Mouse (Mus musculus) MEL (cell line): ENCODE results near the gene Afap1l2. TPM values are rescaled to one million over a fixed set of nuclear protein-coding genes. Genes with fewer than 3 reads are reported as not detected.

ENCODE experiments used
- DNase-seq: peaks from one replicate; pipeline ENCODE4 v3.0.0; 2011; ENCODE audit warnings: low read depth, low spot score
- H3K27ac ChIP-seq: 2 replicates; pipeline ENCODE4 v1.5.1; 2012; ENCODE audit warnings: low read depth, mild to moderate bottlenecking, control low read depth, low read length, moderate library complexity; ENCODE audit not compliant: control insufficient read depth
- H3K27me3 ChIP-seq, 2 experiments: fragments of 150-350 bp in 1 of 2; sonication (generic) in 1 of 2; 2 replicates each; pipeline ENCODE4 v1.6.1; 2012; ENCODE audit warnings: low read length in 2 of 2, mild to moderate bottlenecking in 2 of 2, improper control_type of control experiment in 1 of 2, moderate library complexity in 1 of 2; ENCODE audit not compliant: insufficient read depth in 2 of 2, control insufficient read depth in 1 of 2
- H3K36me3 ChIP-seq, 2 experiments: 2 replicates each; pipeline ENCODE4 v1.6.1; 2012 to 2014; ENCODE audit warnings: low read length in 2 of 2, improper control_type of control experiment in 1 of 2, inconsistent platforms in 1 of 2, mild to moderate bottlenecking in 1 of 2; ENCODE audit not compliant: insufficient read depth in 2 of 2, control insufficient read depth in 1 of 2
- H3K4me1 ChIP-seq, 2 experiments: fragments of 150-350 bp in 1 of 2; sonication (generic) in 1 of 2; 2 replicates each; pipeline ENCODE4 v1.6.1; 2012; ENCODE audit warnings: low read length in 2 of 2, improper control_type of control experiment in 1 of 2, mild to moderate bottlenecking in 1 of 2; ENCODE audit not compliant: insufficient read depth in 2 of 2, control insufficient read depth in 1 of 2
- H3K4me3 ChIP-seq, 2 experiments: fragments of 150-350 bp in 1 of 2; sonication (generic) in 1 of 2; 2 replicates each; pipeline ENCODE4 v1.5.1; 2012; ENCODE audit warnings: low read depth in 2 of 2, low read length in 2 of 2, mild to moderate bottlenecking in 2 of 2, moderate library complexity in 2 of 2, control low read depth in 1 of 2, improper control_type of control experiment in 1 of 2; ENCODE audit not compliant: control insufficient read depth in 1 of 2, insufficient read depth in 1 of 2
- H3K79me2 ChIP-seq: 2 replicates; pipeline ENCODE4 v1.6.1; 2012; ENCODE audit warnings: mild to moderate bottlenecking, low read length, moderate library complexity; ENCODE audit not compliant: control insufficient read depth, poor library complexity, insufficient read depth
- H3K9ac ChIP-seq: 2 replicates; pipeline ENCODE4 v1.6.1; 2012; ENCODE audit warnings: low read depth, mild to moderate bottlenecking, control low read depth, low read length, moderate library complexity; ENCODE audit not compliant: control insufficient read depth, poor library complexity, severe bottlenecking
- H3K9me3 ChIP-seq: fragments of 150-350 bp; sonication (generic); replicated peaks from 2 replicates; pipeline ENCODE4 v1.6.1; 2012; ENCODE audit warnings: mild to moderate bottlenecking, low read length, improper control_type of control experiment, moderate library complexity; ENCODE audit not compliant: insufficient read depth
- BHLHE40 ChIP-seq: IDR thresholded peaks from 2 replicates; pipeline ENCODE4 v1.6.1; 2012; ENCODE audit warnings: low read depth, mild to moderate bottlenecking, inconsistent platforms, low read length, improper control_type of control experiment, borderline replicate concordance
- CHD2 ChIP-seq: IDR thresholded peaks from 2 replicates; pipeline ENCODE4 v1.6.1; 2011; ENCODE audit warnings: low read length, improper control_type of control experiment
- CTCF ChIP-seq, 3 experiments: IDR thresholded peaks in 2 of 3; conservative IDR thresholded peaks in 1 of 3; 2 replicates each; pipeline ENCODE4 v1.5.1; 2011 to 2012; ENCODE audit warnings: low read length in 3 of 3, low read depth in 2 of 3, mild to moderate bottlenecking in 2 of 3, improper control_type of control experiment in 1 of 3, inconsistent platforms in 1 of 3, mixed read lengths in 1 of 3, moderate library complexity in 1 of 3; ENCODE audit not compliant: control insufficient read depth in 1 of 3, insufficient read depth in 1 of 3, poor library complexity in 1 of 3, severe bottlenecking in 1 of 3
- ELF1 ChIP-seq: IDR thresholded peaks from 2 replicates; pipeline ENCODE4 v1.6.1; 2014; ENCODE audit warnings: low read depth, mild to moderate bottlenecking, inconsistent platforms, low read length, improper control_type of control experiment, moderate library complexity
- EP300 ChIP-seq, 2 experiments: IDR thresholded peaks; 2 replicates each; pipeline ENCODE4 v1.6.1; 2011; ENCODE audit warnings: improper control_type of control experiment in 2 of 2, low read length in 2 of 2, low read depth in 1 of 2, mild to moderate bottlenecking in 1 of 2
- ETS1 ChIP-seq: IDR thresholded peaks from 2 replicates; pipeline ENCODE4 v1.6.1; 2012; ENCODE audit warnings: low read depth, mild to moderate bottlenecking, inconsistent platforms, low read length, improper control_type of control experiment, moderate library complexity
- GABPA ChIP-seq: IDR thresholded peaks from 2 replicates; pipeline ENCODE4 v1.6.1; 2012; ENCODE audit warnings: low read depth, mild to moderate bottlenecking, inconsistent platforms, low read length, improper control_type of control experiment, moderate library complexity
- GATA1 ChIP-seq: IDR thresholded peaks from 2 replicates; pipeline ENCODE4 v1.6.1; 2011; ENCODE audit warnings: low read depth, low read length, improper control_type of control experiment
- HCFC1 ChIP-seq: IDR thresholded peaks from 2 replicates; pipeline ENCODE4 v1.6.1; 2012; ENCODE audit warnings: low read depth, mild to moderate bottlenecking, inconsistent platforms, low read length, improper control_type of control experiment, moderate library complexity
- JUND ChIP-seq: IDR thresholded peaks from 2 replicates; pipeline ENCODE4 v1.6.1; 2011; ENCODE audit warnings: low read depth, mild to moderate bottlenecking, improper control_type of control experiment, low read length
- KAT2A ChIP-seq: conservative IDR thresholded peaks from 2 replicates; pipeline ENCODE4 v1.6.1; 2012; ENCODE audit warnings: low read depth, low read length, improper control_type of control experiment, inconsistent platforms
- MAX ChIP-seq: IDR thresholded peaks from 2 replicates; pipeline ENCODE4 v1.6.1; 2011; ENCODE audit warnings: low read length, improper control_type of control experiment
- MAZ ChIP-seq: IDR thresholded peaks from 2 replicates; pipeline ENCODE4 v1.6.1; 2012; ENCODE audit warnings: low read depth, mild to moderate bottlenecking, inconsistent platforms, low read length, improper control_type of control experiment
- MEF2A ChIP-seq: IDR thresholded peaks from 2 replicates; pipeline ENCODE4 v1.6.1; 2014; ENCODE audit warnings: low read depth, mild to moderate bottlenecking, inconsistent platforms, low read length, improper control_type of control experiment; ENCODE audit not compliant: poor library complexity, insufficient replicate concordance, severe bottlenecking; ENCODE audit errors: extremely low read depth
- MXI1 ChIP-seq: IDR thresholded peaks from 2 replicates; pipeline ENCODE4 v1.6.1; 2011; ENCODE audit warnings: mild to moderate bottlenecking, low read depth, low read length, improper control_type of control experiment
- MYB ChIP-seq: IDR thresholded peaks from 2 replicates; pipeline ENCODE4 v1.6.1; 2011; ENCODE audit warnings: mild to moderate bottlenecking, low read depth, low read length, improper control_type of control experiment
- MYC ChIP-seq: IDR thresholded peaks from 2 replicates; pipeline ENCODE4 v1.6.1; 2011; ENCODE audit warnings: low read depth, mild to moderate bottlenecking, low read length, improper control_type of control experiment, moderate library complexity
- NELFE ChIP-seq: IDR thresholded peaks from 2 replicates; pipeline ENCODE4 v1.6.1; 2011; ENCODE audit warnings: low read depth, low read length, improper control_type of control experiment
- POLR2A ChIP-seq, 2 experiments: IDR thresholded peaks; 2 replicates each; pipeline ENCODE4 v1.6.1; 2011 to 2012; ENCODE audit warnings: low read length in 2 of 2, mild to moderate bottlenecking in 2 of 2, control low read depth in 1 of 2, improper control_type of control experiment in 1 of 2, low read depth in 1 of 2, moderate library complexity in 1 of 2; ENCODE audit not compliant: control insufficient read depth in 1 of 2, insufficient read depth in 1 of 2, poor library complexity in 1 of 2
- SMC3 ChIP-seq: IDR thresholded peaks from 2 replicates; pipeline ENCODE4 v1.6.1; 2011; ENCODE audit warnings: low read depth, low read length, improper control_type of control experiment
- TAL1 ChIP-seq: IDR thresholded peaks from 2 replicates; pipeline ENCODE4 v1.6.1; 2012; ENCODE audit warnings: mild to moderate bottlenecking, inconsistent platforms, low read length, moderate library complexity, mixed read lengths
- TBP ChIP-seq: IDR thresholded peaks from 2 replicates; pipeline ENCODE4 v1.8.0; 2011; ENCODE audit warnings: low read depth, low read length, improper control_type of control experiment
- UBTF ChIP-seq: IDR thresholded peaks from 2 replicates; pipeline ENCODE4 v1.6.1; 2012; ENCODE audit warnings: low read depth, mild to moderate bottlenecking, inconsistent platforms, low read length, improper control_type of control experiment, moderate library complexity, borderline replicate concordance; ENCODE audit not compliant: insufficient read depth
- USF1 ChIP-seq: IDR thresholded peaks from 2 replicates; pipeline ENCODE4 v1.6.1; 2014; ENCODE audit warnings: low read depth, mild to moderate bottlenecking, inconsistent platforms, low read length, improper control_type of control experiment, moderate library complexity
- ZMIZ1 ChIP-seq: IDR thresholded peaks from 2 replicates; pipeline ENCODE4 v1.6.1; 2012; ENCODE audit warnings: low read depth, mild to moderate bottlenecking, inconsistent platforms, low read length, improper control_type of control experiment, moderate library complexity
- ZNF384 ChIP-seq: IDR thresholded peaks from 2 replicates; pipeline ENCODE4 v1.6.1; 2012; ENCODE audit warnings: low read depth, mild to moderate bottlenecking, inconsistent platforms, low read length, improper control_type of control experiment
- polyA plus RNA-seq, 2 experiments: library from polyadenylated mRNA; stranded (reverse) in 1 of 2; unstranded in 1 of 2; fragments of >175 nt in 1 of 2; fragments of >200 nt in 1 of 2; gene quantifications; 2 replicates each; pipeline versions ENCODE4 v1.2.1 to v1.2.4; 2012; ENCODE audit warnings: low replicate concordance in 2 of 2, low read depth in 1 of 2; ENCODE audit not compliant: insufficient read length in 2 of 2, insufficient read depth in 1 of 2, missing spikeins in 1 of 2
- total RNA-seq: library from RNA; depleted of rRNA; stranded (reverse); fragments of 300-350 nt; gene quantifications from 2 replicates; pipeline ENCODE4 v1.2.3, GENCODE M21; 2012

Gene Afap1l2
- total and polyA plus RNA-seq, 3 experiments: not detected

- TF ChIP-seq HCFC1 (no peak), BHLHE40 (no peak), MAX (no peak), MXI1 (no peak), ZMIZ1 (no peak), ELF1 (no peak), JUND (no peak), USF1 (no peak), TAL1 (no peak), MAZ (no peak), SMC3 (no peak), GABPA (no peak), EP300 (IDR thresholded peaks at IDR 0.05; ENCODE audit: low read depth in 1 of 2, low read length in 2 of 2) (no peak), UBTF (no peak)
- Histone ChIP-seq H3K27me3 (no peaks in the 10 kb centered on the region), H3K4me1 (no peaks in the 10 kb centered on the region), H3K9ac (no peak overlapping the region), H3K27ac (no peak overlapping the region), H3K4me3 (no peak overlapping the region), H3K79me2 (no peaks in the 10 kb centered on the region), H3K36me3 (no peaks in the 10 kb centered on the region), H3K9me3 (no peaks in the 10 kb centered on the region)
- no peak for DNase-seq
These were observed 5.1 kb downstream of the Afap1l2 start for GRCm38 (mm10) chr19:57002741-57003459.

- no peaks in the 10 kb centered on the region for H3K9me3 ChIP-seq
- H3K4me1 ChIP-seq: no peaks in the 10 kb centered on the region
- H3K4me3 ChIP-seq: no peak overlapping the region
- H3K9ac ChIP-seq: no peak overlapping the region
- no peak for TF ChIP-seq GATA1
- TF ChIP-seq ZNF384: no peak
- no peak for TF ChIP-seq MYC
- no peak for TF ChIP-seq ETS1
- TF ChIP-seq ELF1: no peak
- TF ChIP-seq KAT2A: no peak
- no peak for TF ChIP-seq USF1
- TF ChIP-seq TBP: no peak
- TF ChIP-seq BHLHE40: no peak
- TF ChIP-seq CHD2: no peak
- TF ChIP-seq NELFE: no peak
- TF ChIP-seq UBTF: no peak
- TF ChIP-seq MEF2A: no peak
- TF ChIP-seq CTCF (IDR thresholded peaks at IDR 0.05 in 2 of 3, conservative IDR thresholded peaks at IDR 0.05 in 1 of 3; ENCODE audit: control insufficient read depth in 1 of 3, insufficient read depth in 1 of 3, low read depth in 2 of 3, low read length in 3 of 3, poor library complexity in 1 of 3, severe bottlenecking in 1 of 3): no peak
- TF ChIP-seq EP300 (IDR thresholded peaks at IDR 0.05; ENCODE audit: low read depth in 1 of 2, low read length in 2 of 2): no peak
- no peak for TF ChIP-seq ZMIZ1
- no peak for TF ChIP-seq MYB
- no peak for TF ChIP-seq POLR2A (IDR thresholded peaks at IDR 0.05; ENCODE audit: control insufficient read depth in 1 of 2, insufficient read depth in 1 of 2, low read depth in 1 of 2, low read length in 2 of 2, poor library complexity in 1 of 2)
- H3K36me3 ChIP-seq: no peaks in the 10 kb centered on the region
- no peak for DNase-seq
- H3K27ac ChIP-seq: no peak overlapping the region
- H3K79me2 ChIP-seq: no peaks in the 10 kb centered on the region
- H3K27me3 ChIP-seq: no peaks in the 10 kb centered on the region
These were observed 6.1 kb downstream of the Afap1l2 start for GRCm38 (mm10) chr19:57001926-57002325.
